Mouse (Mus musculus): ENCODE measurements around the gene Phactr3. TPM values are rescaled to one million over a fixed set of nuclear protein-coding genes. Genes with fewer than 3 reads are reported as not detected.

Gene Phactr3
- polyA plus RNA-seq, 1 experiment, result 0.75 TPM

- TF ChIP-seq CTCF (IDR thresholded peaks at IDR 0.05; ENCODE audit: low read depth, low read length) (no peak), POLR2A (IDR thresholded peaks at IDR 0.05; ENCODE audit: insufficient read depth, low read length) (no peak), EP300 (IDR thresholded peaks at IDR 0.05; ENCODE audit: insufficient read depth, low read depth, low read length) (no peak)
- Histone ChIP-seq H3K9ac (ENCODE audit: low read depth, poor library complexity, severe bottlenecking) (no peak overlapping the region), H3K4me3 (ENCODE audit: low read depth, low read length) (no peak overlapping the region), H3K27me3 (ENCODE audit: control insufficient read depth, insufficient read depth, low read length, poor library complexity, severe bottlenecking) (no peaks in the 10 kb centered on the region), H3K4me1 (ENCODE audit: control insufficient read depth, insufficient read depth, low read length) (no peaks in the 10 kb centered on the region), H3K27ac (ENCODE audit: insufficient read depth, low read length) (no peak overlapping the region), H3K36me3 (ENCODE audit: control insufficient read depth, insufficient read depth, low read length, poor library complexity, severe bottlenecking) (no peaks in the 10 kb centered on the region), H3K9me3 (replicated peaks; ENCODE audit: control insufficient read depth, insufficient read depth, low read length, poor library complexity, severe bottlenecking) (no peaks in the 10 kb centered on the region)
These were observed 101.5 kb downstream of the Phactr3 start for GRCm38 (mm10) chr2:178220148-178220717.

GRCm38 (mm10) chr2:178221003-178221402 lies 102.2 kb downstream of the Phactr3 start:
- H3K4me1 ChIP-seq (ENCODE audit: control insufficient read depth, insufficient read depth, low read length), result no peaks in the 10 kb centered on the region
- no peak overlapping the region for H3K9ac ChIP-seq (ENCODE audit: low read depth, poor library complexity, severe bottlenecking)
- H3K36me3 ChIP-seq (ENCODE audit: control insufficient read depth, insufficient read depth, low read length, poor library complexity, severe bottlenecking), result no peaks in the 10 kb centered on the region
- H3K4me3 ChIP-seq (ENCODE audit: low read depth, low read length), result no peak overlapping the region
- no peaks in the 10 kb centered on the region for H3K27me3 ChIP-seq (ENCODE audit: control insufficient read depth, insufficient read depth, low read length, poor library complexity, severe bottlenecking)
- H3K9me3 ChIP-seq (replicated peaks; ENCODE audit: control insufficient read depth, insufficient read depth, low read length, poor library complexity, severe bottlenecking), result no peaks in the 10 kb centered on the region
- no peak overlapping the region for H3K27ac ChIP-seq (ENCODE audit: insufficient read depth, low read length)
- TF ChIP-seq CTCF (IDR thresholded peaks at IDR 0.05; ENCODE audit: low read depth, low read length) (no peak), EP300 (IDR thresholded peaks at IDR 0.05; ENCODE audit: insufficient read depth, low read depth, low read length) (no peak), POLR2A (IDR thresholded peaks at IDR 0.05; ENCODE audit: insufficient read depth, low read length) (no peak)

- TF ChIP-seq CTCF (IDR thresholded peaks at IDR 0.05; ENCODE audit: low read depth, low read length) (no peak), POLR2A (IDR thresholded peaks at IDR 0.05; ENCODE audit: insufficient read depth, low read length) (no peak), EP300 (IDR thresholded peaks at IDR 0.05; ENCODE audit: insufficient read depth, low read depth, low read length) (no peak)
- Histone ChIP-seq H3K36me3 (ENCODE audit: control insufficient read depth, insufficient read depth, low read length, poor library complexity, severe bottlenecking) (no peaks in the 10 kb centered on the region), H3K9ac (ENCODE audit: low read depth, poor library complexity, severe bottlenecking) (no peak overlapping the region), H3K4me1 (ENCODE audit: control insufficient read depth, insufficient read depth, low read length) (no peaks in the 10 kb centered on the region), H3K9me3 (replicated peaks; ENCODE audit: control insufficient read depth, insufficient read depth, low read length, poor library complexity, severe bottlenecking) (no peaks in the 10 kb centered on the region), H3K27me3 (ENCODE audit: control insufficient read depth, insufficient read depth, low read length, poor library complexity, severe bottlenecking) (no peaks in the 10 kb centered on the region), H3K4me3 (ENCODE audit: low read depth, low read length) (no peak overlapping the region), H3K27ac (ENCODE audit: insufficient read depth, low read length) (no peak overlapping the region)
These were observed 110.5 kb downstream of the Phactr3 start for GRCm38 (mm10) chr2:178229231-178229630.

GRCm38 (mm10) chr2:178233487-178233886 lies 114.7 kb downstream of the Phactr3 start:
- H3K9ac ChIP-seq (ENCODE audit: low read depth, poor library complexity, severe bottlenecking), result no peak overlapping the region
- no peak overlapping the region for H3K27ac ChIP-seq (ENCODE audit: insufficient read depth, low read length)
- peak; percentile 12 for TF ChIP-seq CTCF (IDR thresholded peaks at IDR 0.05; ENCODE audit: low read depth, low read length)
- TF ChIP-seq POLR2A (IDR thresholded peaks at IDR 0.05; ENCODE audit: insufficient read depth, low read length), result no peak
- no peak overlapping the region for H3K4me3 ChIP-seq (ENCODE audit: low read depth, low read length)
- no peaks in the 10 kb centered on the region for H3K36me3 ChIP-seq (ENCODE audit: control insufficient read depth, insufficient read depth, low read length, poor library complexity, severe bottlenecking)
- no peaks in the 10 kb centered on the region for H3K9me3 ChIP-seq (replicated peaks; ENCODE audit: control insufficient read depth, insufficient read depth, low read length, poor library complexity, severe bottlenecking)
- no peaks in the 10 kb centered on the region for H3K4me1 ChIP-seq (ENCODE audit: control insufficient read depth, insufficient read depth, low read length)
- H3K27me3 ChIP-seq (ENCODE audit: control insufficient read depth, insufficient read depth, low read length, poor library complexity, severe bottlenecking), result no peaks in the 10 kb centered on the region

- Histone ChIP-seq H3K9ac (ENCODE audit: low read depth, poor library complexity, severe bottlenecking) (no peak overlapping the region), H3K4me1 (ENCODE audit: control insufficient read depth, insufficient read depth, low read length) (peaks cover 2% of the 10 kb centered on the region), H3K27ac (ENCODE audit: insufficient read depth, low read length) (no peak overlapping the region), H3K27me3 (ENCODE audit: control insufficient read depth, insufficient read depth, low read length, poor library complexity, severe bottlenecking) (no peaks in the 10 kb centered on the region), H3K9me3 (replicated peaks; ENCODE audit: control insufficient read depth, insufficient read depth, low read length, poor library complexity, severe bottlenecking) (no peaks in the 10 kb centered on the region), H3K36me3 (ENCODE audit: control insufficient read depth, insufficient read depth, low read length, poor library complexity, severe bottlenecking) (no peaks in the 10 kb centered on the region), H3K4me3 (ENCODE audit: low read depth, low read length) (no peak overlapping the region)
- no peak for TF ChIP-seq CTCF (IDR thresholded peaks at IDR 0.05; ENCODE audit: low read depth, low read length)
- TF ChIP-seq POLR2A (IDR thresholded peaks at IDR 0.05; ENCODE audit: insufficient read depth, low read length), result no peak
- TF ChIP-seq EP300 (IDR thresholded peaks at IDR 0.05; ENCODE audit: insufficient read depth, low read depth, low read length), result no peak
These were observed 118.3 kb downstream of the Phactr3 start for GRCm38 (mm10) chr2:178237056-178237455.

GRCm38 (mm10) chr2:178238503-178238902 lies 119.7 kb downstream of the Phactr3 start:
- Histone ChIP-seq H3K4me3 (ENCODE audit: low read depth, low read length) (no peak overlapping the region), H3K36me3 (ENCODE audit: control insufficient read depth, insufficient read depth, low read length, poor library complexity, severe bottlenecking) (no peaks in the 10 kb centered on the region), H3K4me1 (ENCODE audit: control insufficient read depth, insufficient read depth, low read length) (peaks cover 2% of the 10 kb centered on the region), H3K9ac (ENCODE audit: low read depth, poor library complexity, severe bottlenecking) (no peak overlapping the region), H3K27ac (ENCODE audit: insufficient read depth, low read length) (no peak overlapping the region), H3K27me3 (ENCODE audit: control insufficient read depth, insufficient read depth, low read length, poor library complexity, severe bottlenecking) (no peaks in the 10 kb centered on the region), H3K9me3 (replicated peaks; ENCODE audit: control insufficient read depth, insufficient read depth, low read length, poor library complexity, severe bottlenecking) (no peaks in the 10 kb centered on the region)
- TF ChIP-seq EP300 (IDR thresholded peaks at IDR 0.05; ENCODE audit: insufficient read depth, low read depth, low read length), result no peak
- no peak for TF ChIP-seq CTCF (IDR thresholded peaks at IDR 0.05; ENCODE audit: low read depth, low read length)
- no peak for TF ChIP-seq POLR2A (IDR thresholded peaks at IDR 0.05; ENCODE audit: insufficient read depth, low read length)

Measured in ES-Bruce4 (cell line).